Mouse (Mus musculus) B cell, adult 2 months (primary cell): ENCODE results near the gene Eif3b.
A peak's percentile ranks its signal among the peaks of the same experiment; 100 is the strongest.

ENCODE experiments used
- DNase-seq, 2 experiments: peaks; one replicate each; pipeline ENCODE4 v3.0.0; 2022

Eif3b gene

DNA sequence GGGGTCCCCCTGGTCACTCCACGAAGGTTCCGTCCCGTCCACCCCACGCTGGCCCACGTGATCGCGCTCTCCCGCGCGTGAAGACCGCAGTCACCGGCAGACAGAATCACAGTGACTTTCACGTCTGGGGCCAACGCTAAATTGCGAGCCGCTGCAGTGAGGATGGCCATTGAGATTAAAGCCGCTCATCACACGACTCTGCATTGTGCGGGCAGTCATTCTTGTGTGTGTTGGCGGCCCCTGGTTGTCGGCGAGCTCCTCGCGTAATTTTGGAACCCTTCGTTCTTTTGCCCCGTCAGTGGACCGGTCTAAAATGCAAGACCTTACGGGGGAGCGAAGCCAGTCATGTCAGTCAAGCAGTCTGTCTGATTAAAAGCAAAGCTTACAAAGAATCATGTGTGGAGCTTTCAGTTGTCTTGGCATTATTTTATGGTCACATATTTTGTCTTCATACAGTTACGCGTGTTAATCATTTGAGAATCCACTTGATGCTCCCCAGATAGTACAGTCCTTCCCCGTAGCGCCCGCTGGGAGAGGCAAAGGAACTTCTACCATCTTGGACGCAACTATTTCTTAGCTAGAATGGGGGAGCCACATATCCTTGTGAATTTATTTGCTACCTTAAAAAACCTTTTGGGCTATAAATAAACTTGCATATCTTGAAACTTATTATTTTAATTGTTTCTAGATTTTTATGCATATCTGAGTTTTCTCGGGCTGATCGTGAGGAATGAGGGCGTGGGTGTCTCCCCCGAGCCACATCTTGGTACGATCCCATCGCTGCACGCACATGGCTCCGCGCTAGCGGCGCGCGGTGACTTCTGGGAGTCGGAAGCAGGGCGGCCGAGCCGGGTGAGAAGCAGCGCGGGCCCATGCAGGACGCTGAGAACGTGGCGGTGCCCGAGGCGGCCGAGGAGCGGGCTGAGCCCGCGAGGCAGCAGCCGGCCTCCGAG is at the start of gene Eif3b:
Gene Eif3b, plus strand, starts transcription at position 840 of the 953 bp plus-strand sequence.
- DNase-seq, result peak; percentile 89 to 91

GRCm38 (mm10) chr5:140369466-140369865 is 49.7 kb upstream of the Eif3b start:
- DNase-seq, result no peak

GRCm38 (mm10) chr5:140370446-140371254 is 48.5 kb upstream of the Eif3b start:
- no peak for DNase-seq

DNA sequence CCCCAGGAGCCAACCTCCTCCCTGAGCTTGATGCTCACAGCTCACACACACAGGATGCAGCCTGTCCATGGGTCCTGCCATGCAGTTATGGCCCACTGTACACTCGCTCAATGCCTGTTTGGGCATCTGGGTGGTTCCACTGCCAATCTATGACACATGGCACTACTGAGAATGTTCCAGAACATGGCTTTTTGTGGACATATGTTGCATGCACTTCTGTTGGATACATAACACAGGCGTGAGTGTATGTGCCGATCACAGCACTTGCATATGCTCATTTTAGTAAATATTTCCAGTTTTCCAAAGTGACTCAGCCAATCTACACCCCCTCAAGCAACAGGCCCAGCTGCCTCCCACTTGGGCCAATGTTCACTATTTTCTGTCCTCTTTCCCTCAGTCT is 47.5 kb upstream of the Eif3b start:
- DNase-seq, result no peak

DNA sequence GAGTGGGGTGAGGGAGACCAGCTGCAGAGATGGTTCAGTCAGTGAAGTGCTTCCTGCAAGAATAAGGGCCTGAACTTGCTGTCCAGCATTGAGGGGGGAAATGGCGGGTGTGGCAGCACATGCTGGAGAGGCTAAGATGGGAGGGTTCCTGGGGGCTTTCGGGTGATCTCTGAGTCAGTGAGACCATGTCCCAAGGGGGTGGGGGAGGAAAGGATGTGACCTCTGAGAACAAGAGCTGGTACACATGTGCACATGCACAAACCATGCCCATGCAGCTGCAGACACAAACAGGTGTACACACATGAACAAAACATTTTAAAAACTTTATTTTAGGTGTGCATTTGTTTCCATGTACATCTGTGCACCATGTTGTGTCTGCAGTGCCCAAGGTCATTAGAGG is 45.4 kb upstream of the Eif3b start:
- peak; percentile 60 to 67 for DNase-seq

DNA sequence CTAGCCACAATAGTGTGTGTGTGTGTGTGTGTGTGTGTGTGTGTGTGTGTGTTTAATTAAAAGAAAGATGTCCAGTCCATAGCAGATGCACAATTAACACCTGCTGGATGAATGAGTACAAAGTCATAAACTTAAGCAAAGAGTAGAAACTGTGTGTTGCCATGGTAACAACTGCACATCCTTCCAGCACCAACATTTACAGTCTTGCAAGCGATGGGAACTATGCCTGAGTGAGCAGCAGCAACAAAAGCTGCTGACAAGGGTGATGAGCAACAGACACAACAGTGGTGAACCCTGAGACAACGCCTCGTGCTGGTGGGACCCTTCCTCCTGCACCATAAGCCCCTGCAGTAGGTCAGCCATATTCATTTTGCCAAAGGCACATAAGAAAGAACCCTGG is 44.9 kb upstream of the Eif3b start:
- peak; percentile 82 to 85 for DNase-seq

- DNase-seq, result no peak
Measured at GRCm38 (mm10) chr5:140375249-140375829, 43.8 kb upstream of the Eif3b start.

GRCm38 (mm10) chr5:140378121-140378853 is 40.8 kb upstream of the Eif3b start:
- peak; percentile 40 to 49 for DNase-seq

DNA sequence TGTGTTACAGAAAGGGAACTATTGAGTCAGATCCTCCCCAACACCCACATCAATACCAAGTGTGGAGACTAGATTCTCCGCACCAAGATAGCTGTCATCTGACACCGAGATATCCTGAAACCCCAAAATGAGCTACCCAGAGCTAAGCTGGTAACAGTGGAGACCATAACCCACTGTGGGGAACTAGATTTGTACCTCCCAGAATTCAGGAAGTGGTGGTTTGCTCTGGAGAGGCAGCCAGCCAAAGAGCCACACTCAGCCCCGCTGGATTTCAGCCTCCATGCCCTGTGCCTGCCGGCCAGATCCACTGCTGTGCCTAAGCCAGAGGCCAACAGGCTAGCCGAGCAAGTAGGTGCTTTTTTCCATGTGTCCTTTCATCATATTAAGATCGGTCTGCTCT is 39.8 kb upstream of the Eif3b start:
- peak; percentile 41 to 46 for DNase-seq

DNA sequence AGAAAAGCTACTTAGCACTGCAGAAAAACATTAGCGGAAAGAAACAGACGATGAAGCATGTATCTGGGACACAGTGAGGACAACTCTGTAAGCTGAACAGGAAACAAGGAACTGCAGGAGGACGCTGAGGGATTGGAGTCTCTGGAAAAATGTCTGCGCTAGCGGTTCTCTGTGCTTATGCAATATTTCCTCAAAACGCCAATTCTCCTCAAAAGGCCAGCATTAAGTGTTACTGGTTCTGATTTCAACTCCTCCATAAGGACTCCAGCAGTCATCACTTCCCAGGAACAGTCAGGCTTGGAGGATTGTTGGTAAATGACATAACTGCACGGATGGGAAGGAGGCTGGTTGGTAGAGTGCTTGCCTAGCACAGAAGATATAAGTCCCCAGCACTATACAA is 38.0 kb upstream of the Eif3b start:
- DNase-seq, result no peak

DNA sequence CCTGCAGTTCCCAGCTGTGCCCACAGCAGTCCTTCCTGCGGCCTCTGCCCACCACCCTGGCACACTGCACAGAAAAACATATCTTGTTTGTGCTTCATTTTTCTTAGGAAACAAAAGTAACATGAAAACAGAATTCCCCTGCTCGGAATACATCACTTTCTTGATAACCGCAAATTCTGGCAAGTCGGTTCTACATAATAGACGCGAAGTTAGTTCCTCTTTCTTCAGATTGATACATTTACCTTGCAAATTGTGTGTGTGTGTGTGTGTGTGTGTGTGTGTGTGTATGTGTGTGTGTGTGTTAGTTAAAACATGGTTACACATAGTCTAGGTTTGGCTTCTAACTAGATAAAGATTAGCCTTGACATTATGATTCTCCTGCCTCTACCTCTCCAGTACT is 36.4 kb upstream of the Eif3b start:
- DNase-seq, result peak; percentile 77 to 81

DNA sequence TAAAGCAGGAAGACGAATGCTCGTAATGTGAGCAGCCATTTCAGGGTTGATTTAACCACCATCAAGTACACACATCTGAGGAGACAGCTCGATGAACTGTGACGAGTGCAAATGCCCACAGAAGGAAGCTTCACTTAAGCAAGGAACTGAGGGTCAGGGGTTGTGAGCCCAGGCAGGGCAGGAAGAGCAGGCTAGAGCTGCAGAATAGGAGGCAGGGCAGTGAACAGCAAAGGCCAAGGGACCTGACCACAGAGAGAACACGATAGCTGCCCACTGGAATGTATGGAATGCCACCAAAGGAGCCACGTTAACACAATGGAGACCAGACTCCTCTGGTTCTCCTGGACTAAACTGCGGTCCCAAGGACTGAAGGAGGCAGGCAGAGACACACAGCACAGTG is 35.6 kb upstream of the Eif3b start:
- DNase-seq, result peak; percentile 52 to 59

- DNase-seq, result no peak
Measured at GRCm38 (mm10) chr5:140384462-140384861, 34.7 kb upstream of the Eif3b start.

DNA sequence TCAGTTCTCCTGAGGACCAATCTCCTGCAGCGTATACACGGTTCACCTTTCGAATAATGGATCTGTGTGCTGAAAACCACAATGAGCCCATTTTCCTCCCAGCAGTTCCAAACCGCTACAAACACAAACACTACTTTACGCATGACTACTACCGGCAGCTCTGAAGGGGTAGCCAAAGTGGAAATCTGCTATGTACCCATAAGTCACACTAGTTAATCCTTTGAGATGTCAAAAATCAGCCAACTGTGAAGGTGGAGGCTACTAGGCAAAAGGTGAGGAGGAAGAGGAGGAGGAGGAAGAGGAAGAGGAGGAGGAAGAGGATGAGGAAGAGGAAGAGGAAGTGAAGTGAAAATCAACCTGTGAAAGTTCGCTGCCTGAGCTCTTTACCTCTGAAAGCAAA is 31.9 kb upstream of the Eif3b start:
- peak; percentile 29 to 33 for DNase-seq

- DNase-seq, result peak in 1 of 2 experiments; percentile 32
Measured at GRCm38 (mm10) chr5:140387816-140388510, 31.2 kb upstream of the Eif3b start.

DNA sequence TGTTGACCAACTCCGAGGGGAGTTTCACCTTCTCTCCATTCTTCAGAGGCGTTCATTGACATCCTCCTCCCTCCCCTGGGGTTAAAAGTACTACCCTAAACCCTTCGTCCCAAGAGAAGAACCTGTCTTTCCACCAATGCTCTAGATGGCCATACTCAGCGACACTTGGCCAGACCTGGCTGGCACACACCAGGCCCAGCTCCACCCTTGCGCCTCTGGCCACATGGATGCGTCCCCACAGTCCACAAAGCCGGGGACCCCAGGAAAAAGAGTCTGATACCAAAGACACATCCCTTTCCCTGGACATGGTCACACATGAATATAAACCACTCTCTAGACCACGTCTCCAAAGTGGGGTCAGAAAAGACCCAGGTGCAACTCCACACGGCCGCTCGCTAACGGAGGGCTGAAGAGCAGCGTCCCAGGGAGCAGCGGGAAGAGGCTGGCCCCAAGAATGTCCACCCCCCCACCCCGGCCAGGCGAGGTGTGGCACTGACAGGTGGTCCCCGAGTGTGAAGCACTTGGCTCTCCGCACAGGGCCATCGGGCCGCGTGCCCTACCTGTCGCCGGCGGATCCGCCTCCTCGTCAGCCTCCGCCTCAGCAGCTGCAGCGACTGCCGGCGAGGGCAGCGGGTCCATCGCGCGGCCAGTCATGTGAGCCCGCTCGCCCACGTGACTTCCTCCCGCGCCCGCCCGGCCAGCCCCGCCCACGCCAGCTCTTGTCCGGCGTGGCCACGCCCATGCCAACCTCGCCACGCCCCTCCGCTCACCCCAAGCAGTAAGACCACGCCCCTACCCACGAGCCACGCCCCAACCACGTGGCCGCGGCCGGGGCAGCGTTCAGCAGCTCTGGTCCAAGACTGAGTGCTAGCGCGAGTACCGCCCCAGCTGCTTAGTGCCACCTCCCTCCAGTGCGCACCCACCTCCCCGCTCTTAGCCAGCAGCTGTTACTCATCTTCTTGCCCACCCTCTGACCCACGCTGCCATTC is 30.2 kb upstream of the Eif3b start, which contains the start of gene Snx8:
Gene Snx8, minus strand, starts transcription at position 675 of the 989 bp plus-strand sequence.
- DNase-seq, result peak; percentile 97 to 98

DNA sequence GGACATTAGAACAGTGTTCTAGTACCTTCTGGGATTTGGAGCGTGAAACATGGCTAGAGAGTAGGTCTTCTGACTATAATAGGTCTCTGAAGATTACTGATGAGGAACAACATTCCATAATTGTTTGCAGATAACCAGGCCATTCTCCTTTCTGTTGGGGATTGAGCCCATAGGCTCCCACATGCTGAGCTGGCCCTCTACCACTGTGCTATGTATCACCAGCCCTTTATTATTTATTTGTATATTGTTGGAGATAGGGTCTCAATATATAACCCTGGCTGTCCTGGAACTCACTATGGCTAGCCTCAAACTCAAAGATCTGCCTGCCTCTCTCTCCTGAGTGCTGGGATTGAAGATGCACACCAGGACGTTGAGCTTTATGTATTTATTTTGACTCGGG is 29.5 kb upstream of the Eif3b start:
- DNase-seq, result no peak

DNA sequence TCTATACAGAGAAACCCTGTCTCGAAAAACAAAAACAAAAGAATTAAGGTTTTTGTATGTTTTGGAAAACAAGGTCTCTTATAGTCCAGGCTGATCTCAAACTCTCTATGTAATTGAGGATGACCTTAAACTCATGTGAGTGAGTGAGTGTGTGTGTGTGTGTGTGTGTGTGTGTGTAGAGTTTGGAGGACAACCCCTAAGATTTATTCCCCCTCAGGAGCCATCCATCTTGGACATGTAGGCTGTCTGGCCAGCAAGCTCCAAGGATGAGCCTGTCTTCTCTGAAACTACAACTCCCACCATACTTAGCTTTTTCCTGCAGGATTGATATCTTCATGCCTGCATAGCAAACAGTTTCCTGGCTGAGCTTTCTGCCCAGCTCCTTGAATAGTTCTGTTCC is 27.7 kb upstream of the Eif3b start:
- no peak for DNase-seq

DNA sequence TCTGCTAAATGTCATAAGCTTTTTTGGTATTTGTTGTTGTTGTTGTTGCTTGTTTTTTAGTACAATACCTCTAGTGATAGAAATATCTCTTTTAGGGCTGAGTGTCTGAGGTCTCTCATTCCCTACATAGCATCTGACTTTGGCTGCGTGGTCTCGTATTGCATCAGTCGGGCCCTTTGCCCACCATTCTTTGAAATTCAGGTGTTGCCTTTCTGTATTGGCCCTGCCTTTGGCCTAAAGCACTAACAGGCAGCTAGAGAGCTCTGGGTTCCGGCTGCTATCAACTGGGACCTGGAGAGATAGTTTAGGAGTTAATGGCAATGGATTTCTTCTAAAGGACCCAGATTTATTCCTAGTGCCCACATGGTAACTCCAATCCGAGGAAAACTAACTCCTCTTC is 27.1 kb upstream of the Eif3b start:
- no peak for DNase-seq

DNA sequence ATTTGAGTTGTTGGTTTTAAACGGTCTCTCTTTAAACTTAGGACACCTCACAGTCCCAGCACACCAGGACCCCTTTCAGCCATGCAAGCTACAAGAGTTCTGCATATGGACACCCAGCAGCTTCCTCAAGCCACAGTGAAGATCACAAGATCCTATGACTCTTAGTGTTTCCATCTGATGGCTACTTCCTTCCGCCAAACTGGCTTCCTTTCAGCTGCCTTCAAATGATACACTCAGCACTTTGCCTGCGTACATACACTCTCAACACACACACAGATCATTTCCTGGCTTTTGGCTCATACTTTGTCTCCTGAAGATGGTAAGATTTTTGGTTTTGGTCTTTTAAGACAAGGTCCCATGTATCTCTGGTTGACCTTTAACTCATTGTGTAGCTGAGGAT is 26.4 kb upstream of the Eif3b start:
- DNase-seq, result no peak
